Mouse (Mus musculus): ENCODE measurements around the gene Cyth4.

Gene Cyth4

DNA sequence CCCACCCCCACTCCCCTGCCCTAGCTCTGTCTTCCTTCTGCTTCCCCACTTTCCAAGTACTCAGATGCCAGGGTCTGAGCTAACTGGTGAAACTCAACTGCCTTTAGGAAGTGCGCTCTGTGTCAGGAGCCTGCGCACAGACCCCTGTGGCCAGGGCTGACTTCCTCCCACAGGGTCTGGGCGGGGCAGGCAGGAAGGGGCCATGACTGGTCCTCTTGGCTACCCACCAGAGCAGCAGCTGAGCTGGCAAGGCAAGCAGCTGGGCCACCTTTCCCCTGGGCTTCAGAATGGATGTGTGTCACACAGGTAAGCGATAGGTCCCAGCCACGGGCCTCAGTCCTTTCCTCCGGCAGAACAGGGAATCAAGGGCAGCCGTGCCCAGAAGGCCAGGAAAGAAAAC, at the start of gene Cyth4:
Gene Cyth4, plus strand, starts transcription at position 134 of the 400 bp plus-strand sequence.
- DNase-seq (ENCODE audit: low spot score in 2 of 2), result peak; percentile 47 to 72

GRCm38 (mm10) chr15:78547415-78548335, 49.2 kb upstream of the Cyth4 start:
- peak; percentile 30 to 56 for DNase-seq (ENCODE audit: low spot score in 2 of 2)

DNA sequence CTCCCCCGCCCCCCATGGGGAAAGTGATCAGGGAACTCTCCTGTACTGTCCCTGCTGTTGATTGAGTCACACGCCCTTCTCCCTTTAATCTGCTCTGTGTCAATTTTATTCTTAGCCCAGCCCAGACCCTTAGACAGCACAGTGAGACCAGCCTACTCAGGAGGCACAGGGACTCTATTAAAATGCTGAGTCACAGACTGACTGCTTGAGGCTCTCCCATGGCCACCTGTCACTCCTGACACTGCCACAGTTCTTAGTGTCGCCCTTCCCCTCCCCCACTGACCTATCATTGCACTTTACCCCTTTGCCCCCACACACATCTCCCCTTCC, 48.5 kb upstream of the Cyth4 start:
- DNase-seq (ENCODE audit: low spot score in 2 of 2), result no peak

DNA sequence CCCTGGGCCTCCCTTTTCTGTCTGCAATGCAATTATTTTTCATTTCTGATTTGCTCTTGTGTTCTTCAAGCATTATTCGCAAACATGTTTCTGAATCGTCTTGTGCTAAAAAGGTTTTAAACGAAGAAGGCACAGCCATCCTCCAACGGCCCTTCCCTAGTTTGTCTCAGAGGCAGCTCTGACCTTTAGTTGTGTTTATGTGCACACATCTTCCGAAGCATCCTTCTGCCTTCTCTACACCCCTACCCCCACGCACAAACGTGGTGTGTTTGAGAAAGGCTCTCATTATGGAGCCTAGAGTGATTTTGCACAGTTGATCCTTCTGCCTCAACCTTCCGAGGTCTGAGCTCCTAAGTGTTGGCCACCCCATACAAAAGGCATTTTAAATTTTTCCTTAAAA, 48.1 kb upstream of the Cyth4 start:
- DNase-seq (ENCODE audit: low spot score in 2 of 2), result no peak

DNA sequence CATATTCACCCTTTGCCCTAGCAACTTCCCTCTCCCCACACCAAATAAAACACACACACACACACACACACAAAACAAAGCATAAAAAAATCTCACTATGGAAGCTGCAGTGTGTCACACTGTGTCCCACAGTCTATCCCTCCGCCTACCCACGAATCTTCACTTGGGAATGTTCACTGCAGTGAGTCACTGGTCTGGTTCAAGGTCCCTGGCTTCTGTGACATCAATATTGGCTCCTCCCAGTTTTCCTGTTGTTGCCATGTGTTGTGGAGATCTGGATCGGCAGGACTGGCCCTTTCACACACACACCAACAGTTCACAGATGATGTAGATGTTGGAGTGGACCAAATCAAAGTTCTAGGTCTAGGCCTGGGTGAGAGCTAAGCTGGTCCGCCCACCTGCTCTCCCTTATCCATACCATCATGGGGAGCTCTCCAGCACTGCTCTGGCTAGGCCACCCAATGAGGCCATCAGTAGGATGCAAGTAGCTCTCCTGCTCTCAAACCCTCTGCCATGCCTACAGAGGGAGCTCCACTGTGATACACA, 47.6 kb upstream of the Cyth4 start:
- DNase-seq (ENCODE audit: low spot score in 2 of 2), result no peak

DNA sequence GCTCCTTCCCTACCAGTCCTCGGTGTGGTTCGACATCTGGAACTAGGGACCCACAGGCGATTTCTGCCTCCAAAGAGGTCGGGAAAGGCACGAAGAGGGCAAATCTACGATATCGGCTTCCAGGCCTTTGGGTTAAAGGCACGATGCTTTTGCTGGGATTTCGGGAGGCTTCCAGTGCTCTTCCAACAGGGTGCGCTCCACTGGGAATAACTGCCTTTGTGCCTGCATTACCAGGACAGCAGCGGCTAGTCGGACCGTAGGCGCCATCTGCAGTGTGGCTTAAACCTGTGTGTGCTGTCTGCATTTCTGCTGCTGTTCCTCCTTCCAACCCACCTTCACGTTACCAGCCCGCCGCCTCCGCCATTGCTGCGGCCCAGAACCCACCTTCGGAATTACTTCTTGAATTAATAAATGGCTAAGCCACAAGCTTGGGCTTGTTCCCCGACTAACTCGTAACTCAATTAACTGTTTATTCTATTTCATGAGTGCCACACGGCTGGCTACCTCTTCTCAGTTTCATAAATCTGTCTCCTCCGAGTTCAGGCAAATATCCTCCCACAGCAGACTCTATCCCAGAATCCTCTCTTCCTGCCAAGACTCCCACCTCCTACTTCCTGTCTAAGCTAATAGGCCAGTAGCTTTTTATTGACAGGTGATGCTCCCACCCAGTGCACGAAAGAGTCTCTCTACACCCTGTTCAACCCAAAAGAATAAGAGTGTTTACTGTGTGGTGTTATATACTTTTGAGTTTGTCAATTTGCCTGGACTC, 42.1 kb upstream of the Cyth4 start:
- DNase-seq (ENCODE audit: low spot score in 2 of 2), result peak in 1 of 2 experiments; percentile 41

DNA sequence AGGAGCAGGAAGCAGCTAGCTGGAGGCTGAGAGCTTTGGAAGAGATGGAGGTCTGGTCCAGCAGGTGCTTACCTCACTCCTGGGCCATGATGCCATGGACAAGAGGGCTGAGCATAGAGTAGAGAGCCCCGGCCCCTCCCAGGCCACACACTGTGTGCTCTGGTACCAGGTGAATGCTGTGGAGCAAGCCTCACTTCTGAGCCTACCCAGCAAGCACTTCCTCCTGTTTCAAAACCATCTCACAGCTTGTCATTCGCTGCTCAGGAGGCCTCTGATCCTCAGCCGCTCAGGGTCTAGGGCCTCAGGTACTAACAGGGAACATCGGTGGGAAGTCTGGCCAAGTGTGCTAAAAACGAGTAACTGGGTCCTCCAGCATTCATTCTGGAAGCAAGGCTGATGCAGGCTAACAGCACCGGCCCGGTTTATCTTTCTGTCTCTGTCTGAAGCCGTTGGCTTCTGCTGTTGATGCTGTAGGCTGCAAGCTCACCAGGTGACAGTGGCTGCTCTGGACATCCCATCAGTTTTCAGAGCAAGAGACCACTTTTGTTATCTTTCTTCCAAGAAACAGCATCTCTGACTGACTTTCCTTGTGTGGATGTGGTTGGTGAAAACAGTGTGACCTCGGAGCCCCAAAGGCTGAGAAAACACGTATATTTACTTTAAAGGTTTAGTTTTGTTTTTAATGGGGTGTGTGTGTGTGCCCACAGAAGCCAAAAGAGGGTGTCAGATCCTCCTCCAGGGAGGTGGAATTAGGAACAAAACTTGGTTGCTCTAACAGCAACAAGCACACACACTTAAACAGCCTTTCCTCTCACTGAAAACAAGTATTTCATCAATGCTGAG, 38.9 kb upstream of the Cyth4 start:
- no peak for DNase-seq (ENCODE audit: low spot score in 2 of 2)

GRCm38 (mm10) chr15:78559141-78559979, 37.5 kb upstream of the Cyth4 start:
- no peak for DNase-seq (ENCODE audit: low spot score in 2 of 2)

- DNase-seq (ENCODE audit: low spot score in 2 of 2), result no peak
Observed at GRCm38 (mm10) chr15:78563344-78563743, 33.5 kb upstream of the Cyth4 start.

GRCm38 (mm10) chr15:78563937-78564336, 32.9 kb upstream of the Cyth4 start:
- DNase-seq (ENCODE audit: low spot score in 2 of 2), result no peak

DNA sequence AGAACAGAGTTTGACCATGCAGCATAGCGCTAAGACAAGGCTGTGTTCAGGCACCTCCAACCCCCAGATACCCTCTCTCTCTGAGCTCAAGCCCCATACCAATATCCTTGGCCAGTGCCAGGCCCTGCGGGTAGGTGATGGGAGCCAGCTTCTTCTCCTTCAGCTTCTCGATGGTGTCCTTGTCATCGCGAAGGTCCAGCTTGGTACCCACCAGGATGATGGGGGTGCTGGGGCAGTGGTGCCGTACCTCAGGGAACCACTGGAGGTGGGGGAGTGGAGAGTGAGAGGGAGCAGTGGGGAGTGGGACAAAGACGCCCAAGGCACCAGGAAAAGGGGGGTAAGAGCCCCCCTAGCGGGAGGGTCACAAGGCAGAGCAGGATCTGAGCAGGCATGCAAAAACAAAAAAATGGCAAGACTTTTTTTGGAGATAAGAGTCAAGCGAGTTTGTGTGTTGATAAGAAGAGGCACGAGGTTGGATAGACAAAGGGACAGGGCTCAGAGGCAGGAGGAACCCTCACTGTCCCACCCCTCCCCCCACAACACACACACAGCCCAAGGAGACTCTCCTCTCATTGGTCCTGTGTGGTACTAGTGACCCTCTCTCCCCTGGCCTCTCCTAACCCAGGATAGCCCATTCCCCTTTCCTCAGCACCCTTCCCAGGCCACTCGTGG, 31.9 kb upstream of the Cyth4 start:
- DNase-seq (ENCODE audit: low spot score in 2 of 2), result no peak

GRCm38 (mm10) chr15:78567608-78568120, 29.2 kb upstream of the Cyth4 start:
- no peak for DNase-seq (ENCODE audit: low spot score in 2 of 2)

- DNase-seq (ENCODE audit: low spot score in 2 of 2), result no peak
Observed at GRCm38 (mm10) chr15:78570170-78570569, 26.7 kb upstream of the Cyth4 start.

DNA sequence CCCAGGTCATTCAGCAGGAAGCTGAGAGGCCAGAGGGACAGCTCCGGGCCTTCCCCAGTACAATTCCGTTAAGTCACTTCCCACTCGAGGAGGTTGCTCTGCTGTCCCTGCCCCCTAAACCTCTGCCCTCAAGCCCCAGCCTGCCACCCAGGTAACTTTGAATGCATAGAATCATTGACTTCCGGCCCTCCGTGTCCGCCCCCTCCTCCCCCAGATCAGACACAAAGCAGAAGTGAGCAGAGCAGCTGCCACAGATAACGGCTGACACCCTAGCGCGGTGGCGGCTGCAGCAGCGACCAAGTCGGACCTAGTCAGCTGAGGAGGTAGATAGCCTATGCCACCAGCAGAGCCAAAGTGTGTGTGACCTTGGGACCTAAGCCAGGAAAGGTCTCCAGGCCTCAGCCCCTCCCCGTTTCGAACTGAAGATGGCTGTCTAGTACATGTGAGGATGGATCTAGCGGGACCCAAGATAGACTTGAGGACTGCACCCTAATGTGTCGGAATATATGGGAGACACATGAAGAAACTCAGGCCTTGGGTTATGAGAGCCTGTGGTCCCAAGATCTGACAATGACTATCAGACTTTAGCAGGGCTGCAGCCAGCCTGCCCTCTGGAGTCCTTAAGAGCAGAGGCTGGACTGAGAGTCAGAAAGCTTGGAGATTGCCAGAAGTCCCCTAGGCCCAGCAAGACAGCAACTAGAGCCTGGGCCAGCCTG, 25.1 kb upstream of the Cyth4 start:
- peak in 1 of 2 experiments; percentile 27 for DNase-seq (ENCODE audit: low spot score in 2 of 2)

- DNase-seq (ENCODE audit: low spot score in 2 of 2), result no peak
Observed at GRCm38 (mm10) chr15:78572270-78572600, 24.6 kb upstream of the Cyth4 start.

GRCm38 (mm10) chr15:78572658-78573397, 24.0 kb upstream of the Cyth4 start, which contains the start of gene Rac2:
Gene Rac2, minus strand, starts transcription at chr15:78572783.
- DNase-seq (ENCODE audit: low spot score in 2 of 2), result peak in 1 of 2 experiments; percentile 36

DNA sequence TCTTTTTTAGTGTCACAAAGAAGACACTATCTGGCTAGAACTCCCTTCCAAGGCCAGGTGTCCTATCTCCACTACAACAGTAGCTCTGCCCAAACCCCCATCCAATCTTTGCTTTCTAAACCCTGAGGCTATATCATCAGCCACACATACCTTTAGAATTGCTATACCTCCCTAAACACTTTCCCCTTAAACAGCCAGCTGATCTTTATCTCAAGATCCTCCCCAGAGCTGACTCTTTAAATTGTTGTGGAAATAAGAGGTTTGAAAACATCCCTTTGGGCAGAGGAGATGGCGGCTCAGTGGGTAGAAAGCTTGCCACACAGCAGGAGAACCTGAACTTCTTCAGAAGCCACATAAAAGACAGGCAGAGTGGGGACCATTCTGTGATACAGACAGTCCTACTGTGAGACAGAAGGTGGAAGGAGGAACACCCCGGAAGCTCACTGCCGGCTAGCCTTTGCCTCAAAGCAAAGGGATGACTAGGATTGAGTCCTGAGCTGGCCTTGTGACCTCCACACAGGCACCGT, 20.5 kb upstream of the Cyth4 start:
- DNase-seq (ENCODE audit: low spot score in 2 of 2), result no peak

GRCm38 (mm10) chr15:78583352-78583751, 13.5 kb upstream of the Cyth4 start:
- no peak for DNase-seq (ENCODE audit: low spot score in 2 of 2)
